Mouse (Mus musculus) neural tube, embryonic 12.5 days (tissue): ENCODE results near the gene Olfr1371. TPM values are rescaled to one million over a fixed set of nuclear protein-coding genes. Genes with fewer than 3 reads are reported as not detected.

Source experiments
- ATAC-seq: fragments of 200-750 bp; cut with Nextera tagmentation; 2 replicates; pipeline ENCODE4 v1.8.0; 2017; ENCODE audit warnings: low read depth, mild to moderate bottlenecking, moderate TSS enrichment, moderate library complexity; ENCODE audit not compliant: low FRiP score
- H3K27ac ChIP-seq: fragments of 300-500 bp; sonication (generic); 2 replicates; pipeline ENCODE4 v1.5.1; 2016
- H3K27me3 ChIP-seq: fragments of 300-500 bp; sonication (generic); replicated peaks from 2 replicates; pipeline ENCODE4 v1.6.1; 2016; ENCODE audit warnings: mild to moderate bottlenecking
- H3K36me3 ChIP-seq: fragments of 300-500 bp; sonication (generic); 2 replicates; pipeline ENCODE4 v1.6.1; 2016; ENCODE audit warnings: mild to moderate bottlenecking
- H3K4me1 ChIP-seq: fragments of 300-500 bp; sonication (generic); 2 replicates; pipeline ENCODE4 v1.6.1; 2016
- H3K4me2 ChIP-seq: fragments of 300-500 bp; sonication (generic); replicated peaks from 2 replicates; pipeline ENCODE4 v1.6.1; 2016; ENCODE audit warnings: mild to moderate bottlenecking
- H3K4me3 ChIP-seq: fragments of 300-500 bp; sonication (generic); 2 replicates; pipeline ENCODE4 v1.5.1; 2016
- H3K9ac ChIP-seq: fragments of 300-500 bp; sonication (generic); 2 replicates; pipeline ENCODE4 v1.6.1; 2016; ENCODE audit warnings: mild to moderate bottlenecking
- H3K9me3 ChIP-seq: fragments of 300-500 bp; sonication (generic); 2 replicates; pipeline ENCODE4 v1.6.1; 2016; ENCODE audit warnings: mild to moderate bottlenecking
- WGBS: fragments of 180-500 bp; shearing (Covaris S2); methylation state at CpG from one replicate; pipeline ENCODE4 v1.1.7; 2016; 5-methylcytosine and 5-hydroxymethylcytosine counted together
- polyA plus RNA-seq: library from polyadenylated mRNA; unstranded; fragments of >200 nt; fragmentation: Nextera tagmentation; extraction: Ambion mirVana; gene quantifications from 2 replicates; pipeline ENCODE4 v1.2.1, GENCODE M21; 2016

The Olfr1371 gene
- polyA plus RNA-seq, 1 experiment from 2014 or later: not detected

- H3K4me3 ChIP-seq: no peak overlapping the region
Observed at GRCm38 (mm10) chr11:52233906-52234305, 20.1 kb upstream of the Olfr1371 start.

GRCm38 (mm10) chr11:52233043-52233653, 19.4 kb upstream of the Olfr1371 start:
- Histone ChIP-seq H3K9me3 (no peaks in the 10 kb centered on the region), H3K4me3 (peak overlapping the region; percentile 76; the same call in 1 of the 2 replicates), H3K9ac (peak overlapping the region; percentile 93), H3K36me3 (peaks cover 15% of the 10 kb centered on the region), H3K4me1 (peaks cover 18% of the 10 kb centered on the region), H3K27me3 (no peaks in the 10 kb centered on the region), H3K4me2 (peak overlapping the region; percentile 83), H3K27ac (no peak overlapping the region)
- WGBS: 46% methylated on average over 3 of the region's 3 CpGs
- ATAC-seq: no peak

More at GRCm38 (mm10) chr11:52233906-52234305, 20.1 kb upstream of the Olfr1371 start:
- no peaks in the 10 kb centered on the region for H3K27me3 ChIP-seq
- no peak for ATAC-seq
- WGBS: 100% methylated on average over 1 of the region's 1 CpGs
- H3K9ac ChIP-seq: no peak overlapping the region
- no peaks in the 10 kb centered on the region for H3K9me3 ChIP-seq
- H3K4me1 ChIP-seq: peaks cover 18% of the 10 kb centered on the region
- peak overlapping the region; percentile 83 for H3K4me2 ChIP-seq
- no peak overlapping the region for H3K27ac ChIP-seq
- H3K36me3 ChIP-seq: peaks cover 19% of the 10 kb centered on the region

GRCm38 (mm10) chr11:52231606-52232541, 18.1 kb upstream of the Olfr1371 start, which contains the start of gene Skp1a:
Gene Skp1a (plus strand): TSS chr11:52231995.
- H3K4me1 ChIP-seq: peaks cover 18% of the 10 kb centered on the region
- H3K9me3 ChIP-seq: no peaks in the 10 kb centered on the region
- WGBS: under 1% methylated on average over 87 of the region's 87 CpGs
- peak within 1 kb of the TSS; percentile 76 for H3K4me3 ChIP-seq
- peak within 1 kb of the TSS; percentile 97 for H3K27ac ChIP-seq
- H3K36me3 ChIP-seq: peaks cover 5% of the 10 kb centered on the region; the same call in 1 of the 2 replicates
- H3K4me2 ChIP-seq: peak within 1 kb of the TSS; percentile 83
- H3K9ac ChIP-seq: peak within 1 kb of the TSS; percentile 93
- peak; percentile 91 for ATAC-seq
- no peaks in the 10 kb centered on the region for H3K27me3 ChIP-seq

GRCm38 (mm10) chr11:52230694-52231093, 16.9 kb upstream of the Olfr1371 start:
- peak overlapping the region; percentile 76; the same call in 1 of the 2 replicates for H3K4me3 ChIP-seq
- peak overlapping the region; percentile 83 for H3K4me2 ChIP-seq
- peaks cover 18% of the 10 kb centered on the region for H3K4me1 ChIP-seq
- no peaks in the 10 kb centered on the region for H3K27me3 ChIP-seq
- H3K9ac ChIP-seq: peak overlapping the region; percentile 93; the same call in 1 of the 2 replicates
- H3K36me3 ChIP-seq: peaks cover 2% of the 10 kb centered on the region; the same call in 1 of the 2 replicates
- no peak overlapping the region for H3K27ac ChIP-seq
- no peaks in the 10 kb centered on the region for H3K9me3 ChIP-seq
- 57% methylated on average over 5 of the region's 5 CpGs for WGBS
- ATAC-seq: no peak

GRCm38 (mm10) chr11:52228722-52229448, 15.1 kb upstream of the Olfr1371 start:
- no peak overlapping the region for H3K27ac ChIP-seq
- ATAC-seq: no peak
- WGBS: 83% methylated on average over 7 of the region's 7 CpGs
- H3K4me1 ChIP-seq: peaks cover 18% of the 10 kb centered on the region
- no peaks in the 10 kb centered on the region for H3K9me3 ChIP-seq
- no peak overlapping the region for H3K9ac ChIP-seq
- no peaks in the 10 kb centered on the region for H3K36me3 ChIP-seq
- peaks cover 8% of the 10 kb centered on the region; the same call in 1 of the 2 replicates for H3K27me3 ChIP-seq
- no peak overlapping the region for H3K4me3 ChIP-seq
- H3K4me2 ChIP-seq: no peak overlapping the region

- H3K9me3 ChIP-seq: no peaks in the 10 kb centered on the region
- no peaks in the 10 kb centered on the region for H3K36me3 ChIP-seq
- ATAC-seq: no peak
- H3K4me2 ChIP-seq: no peak overlapping the region
- no peak overlapping the region for H3K27ac ChIP-seq
- H3K4me3 ChIP-seq: no peak overlapping the region
- H3K27me3 ChIP-seq: peaks cover 8% of the 10 kb centered on the region; the same call in 1 of the 2 replicates
- H3K9ac ChIP-seq: no peak overlapping the region
- WGBS: 80% methylated on average over 13 of the region's 13 CpGs
- peaks cover 7% of the 10 kb centered on the region; the same call in 1 of the 2 replicates for H3K4me1 ChIP-seq
Observed at GRCm38 (mm10) chr11:52227466-52228226, 13.9 kb upstream of the Olfr1371 start.

GRCm38 (mm10) chr11:52227053-52227452, 13.3 kb upstream of the Olfr1371 start:
- Histone ChIP-seq H3K9me3 (no peaks in the 10 kb centered on the region), H3K4me1 (peaks cover 7% of the 10 kb centered on the region; the same call in 1 of the 2 replicates), H3K4me3 (no peak overlapping the region), H3K36me3 (no peaks in the 10 kb centered on the region), H3K4me2 (no peak overlapping the region), H3K27me3 (peaks cover 8% of the 10 kb centered on the region; the same call in 1 of the 2 replicates), H3K27ac (no peak overlapping the region), H3K9ac (no peak overlapping the region)
- 73% methylated on average over 3 of the region's 3 CpGs for WGBS
- no peak for ATAC-seq

- Histone ChIP-seq H3K4me2 (no peak overlapping the region), H3K27me3 (peaks cover 8% of the 10 kb centered on the region; the same call in 1 of the 2 replicates), H3K4me1 (peaks cover 7% of the 10 kb centered on the region; the same call in 1 of the 2 replicates), H3K36me3 (no peaks in the 10 kb centered on the region), H3K27ac (no peak overlapping the region), H3K9ac (no peak overlapping the region), H3K9me3 (no peaks in the 10 kb centered on the region), H3K4me3 (no peak overlapping the region)
- ATAC-seq: no peak
- WGBS: 68% methylated on average over 3 of the region's 3 CpGs
Observed at GRCm38 (mm10) chr11:52225986-52226599, 12.3 kb upstream of the Olfr1371 start.

- Histone ChIP-seq H3K27ac (no peak overlapping the region), H3K9me3 (no peaks in the 10 kb centered on the region), H3K4me3 (no peak overlapping the region), H3K9ac (no peak overlapping the region), H3K4me2 (no peak overlapping the region), H3K27me3 (peaks cover 8% of the 10 kb centered on the region; the same call in 1 of the 2 replicates), H3K4me1 (no peaks in the 10 kb centered on the region), H3K36me3 (no peaks in the 10 kb centered on the region)
- 18% methylated on average over 19 of the region's 19 CpGs for WGBS
- ATAC-seq: no peak
Observed at GRCm38 (mm10) chr11:52223968-52224682, 10.3 kb upstream of the Olfr1371 start.

GRCm38 (mm10) chr11:52222891-52223290, 9.1 kb upstream of the Olfr1371 start:
- no peak overlapping the region for H3K9ac ChIP-seq
- peaks cover 8% of the 10 kb centered on the region; the same call in 1 of the 2 replicates for H3K27me3 ChIP-seq
- no peak overlapping the region for H3K4me3 ChIP-seq
- no peak overlapping the region for H3K4me2 ChIP-seq
- H3K4me1 ChIP-seq: no peaks in the 10 kb centered on the region
- no peaks in the 10 kb centered on the region for H3K36me3 ChIP-seq
- WGBS: 76% methylated on average over 6 of the region's 6 CpGs
- no peak for ATAC-seq
- H3K27ac ChIP-seq: no peak overlapping the region
- H3K9me3 ChIP-seq: no peaks in the 10 kb centered on the region
